8 mouse cellular contexts compared by ENCODE assay signal in the genomic region with DNA sequence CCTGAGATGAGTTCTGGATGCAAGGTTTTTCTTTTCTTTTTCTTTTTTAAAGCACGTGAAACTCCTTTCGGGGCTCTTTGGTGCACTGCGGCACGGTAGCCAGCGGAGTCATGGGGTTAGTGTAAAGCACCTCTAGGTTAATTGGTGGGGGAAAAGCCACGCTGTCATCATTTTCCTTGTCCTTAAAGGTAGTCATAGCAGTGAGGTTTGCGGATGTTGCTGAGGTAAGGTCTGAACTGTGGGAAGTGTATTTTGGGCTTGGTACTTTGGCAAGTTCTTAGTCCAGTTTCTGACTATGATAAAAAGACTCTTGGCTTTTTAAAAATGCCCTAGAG. TPM values are rescaled to one million over a fixed set of nuclear protein-coding genes. Genes with fewer than 3 reads are reported as not detected.
DNase-seq lines count a peak whose midpoint lies in the region; ATAC-seq and TF ChIP-seq lines count a peak whose summit lies in the region.

No protein-coding gene starts in this region.

- intact Hi-C loops in left cerebral cortex, postnatal 14 days (cut with DNase I): loop anchor here (5.0 kb wide), 1 partner anchor 67 kb away; no protein-coding TSS in a partner anchor

- WGBS in kidney, adult 2 months: 1% methylated on average over 7 of the region's 7 CpGs
- under 1% methylated on average over 7 of the region's 7 CpGs for WGBS in hindbrain, embryonic 15.5 days
- 0% methylated on average over 7 of the region's 7 CpGs for WGBS in midbrain, embryonic 13.5 days

- H3K4me1 ChIP-seq in kidney, adult 2 months (ENCODE audit: control insufficient read depth, insufficient read depth, low read length): no peaks in the 10 kb centered on the region
- peaks cover 18% of the 10 kb centered on the region for H3K4me1 ChIP-seq in hindbrain, embryonic 15.5 days (replicated peaks)
- H3K4me1 ChIP-seq in midbrain, embryonic 13.5 days (replicated peaks): peaks cover 19% of the 10 kb centered on the region

- H3K4me2 ChIP-seq in hindbrain, embryonic 15.5 days: peak overlapping the region; percentile 84
- H3K4me2 ChIP-seq in midbrain, embryonic 13.5 days (replicated peaks): peak overlapping the region; percentile 72

- H3K4me3 ChIP-seq in kidney, adult 2 months (ENCODE audit: insufficient read depth, low read depth, low read length): peak overlapping the region; percentile 98
- H3K4me3 ChIP-seq in hindbrain, embryonic 15.5 days: peak overlapping the region; percentile 98
- H3K4me3 ChIP-seq in midbrain, embryonic 13.5 days (replicated peaks): peak overlapping the region; percentile 90

- H3K27me3 ChIP-seq in kidney, adult 2 months (replicated peaks; ENCODE audit: control insufficient read depth, insufficient read depth, low read length): no peaks in the 10 kb centered on the region
- H3K27me3 ChIP-seq in hindbrain, embryonic 15.5 days: no peaks in the 10 kb centered on the region
- no peaks in the 10 kb centered on the region for H3K27me3 ChIP-seq in midbrain, embryonic 13.5 days

- DNase-seq in kidney, adult 2 months: no peak
- no peak for DNase-seq in kidney, adult 8-10 months
- DNase-seq in left cerebral cortex, postnatal 14 days (ENCODE audit: low spot score in 2 of 2): no peak
- DNase-seq in cerebellum, adult 11 months: no peak
- DNase-seq in adrenal gland, adult 2 months: no peak

- ATAC-seq in activated CD4-positive, CD25-positive, alpha-beta regulatory T cell, adult 4 months: peak; percentile 53
- no peak for ATAC-seq in hindbrain, embryonic 15.5 days (ENCODE audit: low FRiP score, low read depth)
- no peak; the same call in 1 of the 2 replicates for ATAC-seq in midbrain, embryonic 13.5 days

- TF ChIP-seq POLR2A in kidney, adult 2 months (IDR thresholded peaks at IDR 0.05; ENCODE audit: low read depth, low read length): no peak

- H3K27ac ChIP-seq in kidney, adult 2 months (ENCODE audit: insufficient read depth, low read depth, low read length): peak overlapping the region; percentile 62
- H3K27ac ChIP-seq in hindbrain, embryonic 15.5 days (replicated peaks): peak overlapping the region; percentile 93
- H3K27ac ChIP-seq in midbrain, embryonic 13.5 days: peak overlapping the region; percentile 91

- H3K9ac ChIP-seq in hindbrain, embryonic 15.5 days: peak overlapping the region; percentile 88
- peak overlapping the region; percentile 84 for H3K9ac ChIP-seq in midbrain, embryonic 13.5 days (replicated peaks)

- no peaks in the 10 kb centered on the region for H3K36me3 ChIP-seq in kidney, adult 2 months (ENCODE audit: control insufficient read depth, insufficient read depth, low read length)
- no peaks in the 10 kb centered on the region for H3K36me3 ChIP-seq in hindbrain, embryonic 15.5 days
- no peaks in the 10 kb centered on the region for H3K36me3 ChIP-seq in midbrain, embryonic 13.5 days

- TF ChIP-seq CTCF in kidney, adult 2 months (conservative IDR thresholded peaks at IDR 0.05; ENCODE audit: insufficient read depth, insufficient read length, low read depth, low read length): no peak

- H3K9me3 ChIP-seq in hindbrain, embryonic 15.5 days: no peaks in the 10 kb centered on the region
- no peaks in the 10 kb centered on the region for H3K9me3 ChIP-seq in midbrain, embryonic 13.5 days

RNA-seq across cellular contexts. Expression of gene Cep83, which starts 0.7 kb away (rescaled TPM):
- polyA plus RNA-seq in kidney, adult 2 months (2012; rRNA removed): 2.4 and 2.7 TPM in 2 replicates
- 10 to 100 TPM; 14.3 to 25.1 TPM for polyA plus RNA-seq in activated CD4-positive, CD25-positive, alpha-beta regulatory T cell, adult 4 months (2017; shearing (Covaris generic))
- 17.0 and 19.6 TPM in 2 replicates for polyA plus RNA-seq in hindbrain, embryonic 15.5 days (2015; fragmentation: Nextera tagmentation; extraction: Ambion mirVana)
- polyA plus RNA-seq in midbrain, embryonic 13.5 days (2015; fragmentation: Nextera tagmentation; extraction: Ambion mirVana): 19.2 and 19.4 TPM in 2 replicates
- 10 to 100 TPM; 38.1 to 39.4 TPM for total RNA-seq in left cerebral cortex, postnatal 14 days (2021)
- total RNA-seq in adrenal gland, adult 2 months (2021): 10 to 100 TPM in 1 of 2 experiments, 1 to 10 TPM in 1; 7.5 to 10.4 TPM
- polyA plus RNA-seq in adrenal gland, adult 2 months (2012; rRNA removed): 3.4 and 5.8 TPM in 2 replicates
